Mouse (Mus musculus): ENCODE results near the gene Fgd3.

The Fgd3 gene

DNA sequence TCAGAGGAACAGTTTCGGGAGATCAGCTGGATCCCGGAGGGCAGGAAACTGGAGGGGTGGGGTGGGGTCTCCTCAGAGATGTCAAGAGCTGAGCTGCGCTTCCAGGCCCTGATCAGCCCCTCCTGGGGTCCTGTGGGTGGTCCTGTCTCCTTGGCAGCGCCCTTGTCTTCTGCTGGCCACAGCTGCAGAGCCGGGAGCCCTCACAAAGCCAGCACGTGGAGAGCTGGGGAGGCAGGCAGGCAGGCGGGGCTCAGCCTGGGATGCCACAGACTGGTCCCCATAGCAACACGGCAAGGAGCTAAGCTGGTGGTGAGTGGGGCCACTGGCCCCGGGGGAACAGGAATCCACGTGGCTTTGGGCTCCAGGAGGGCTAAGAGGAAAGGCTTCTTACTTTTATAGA, at the start of gene Fgd3:
TSS of gene Fgd3 (minus strand) at position 272 of the 400 bp plus-strand sequence.
- DNase-seq: peak in 1 of 2 experiments; percentile 43

DNA sequence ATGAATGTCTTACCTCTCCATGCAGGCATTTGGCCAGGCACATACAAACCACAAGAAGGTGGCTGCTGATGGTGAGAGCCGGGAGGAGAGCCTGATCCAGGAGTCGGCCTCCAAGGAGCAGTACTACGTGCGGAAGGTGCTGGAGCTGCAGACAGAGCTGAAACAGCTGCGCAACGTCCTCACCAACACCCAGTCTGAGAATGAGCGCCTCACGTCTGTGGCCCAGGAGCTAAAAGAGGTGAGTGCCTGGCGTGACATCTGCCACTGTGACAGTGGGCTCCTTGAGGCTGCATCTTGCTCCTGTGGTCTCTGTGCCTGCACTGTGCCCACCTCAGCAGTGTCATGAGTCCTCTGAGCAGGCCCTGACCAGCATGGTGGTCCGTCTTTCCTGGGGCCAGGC, 49.3 kb upstream of the Fgd3 start:
- no peak for DNase-seq

DNA sequence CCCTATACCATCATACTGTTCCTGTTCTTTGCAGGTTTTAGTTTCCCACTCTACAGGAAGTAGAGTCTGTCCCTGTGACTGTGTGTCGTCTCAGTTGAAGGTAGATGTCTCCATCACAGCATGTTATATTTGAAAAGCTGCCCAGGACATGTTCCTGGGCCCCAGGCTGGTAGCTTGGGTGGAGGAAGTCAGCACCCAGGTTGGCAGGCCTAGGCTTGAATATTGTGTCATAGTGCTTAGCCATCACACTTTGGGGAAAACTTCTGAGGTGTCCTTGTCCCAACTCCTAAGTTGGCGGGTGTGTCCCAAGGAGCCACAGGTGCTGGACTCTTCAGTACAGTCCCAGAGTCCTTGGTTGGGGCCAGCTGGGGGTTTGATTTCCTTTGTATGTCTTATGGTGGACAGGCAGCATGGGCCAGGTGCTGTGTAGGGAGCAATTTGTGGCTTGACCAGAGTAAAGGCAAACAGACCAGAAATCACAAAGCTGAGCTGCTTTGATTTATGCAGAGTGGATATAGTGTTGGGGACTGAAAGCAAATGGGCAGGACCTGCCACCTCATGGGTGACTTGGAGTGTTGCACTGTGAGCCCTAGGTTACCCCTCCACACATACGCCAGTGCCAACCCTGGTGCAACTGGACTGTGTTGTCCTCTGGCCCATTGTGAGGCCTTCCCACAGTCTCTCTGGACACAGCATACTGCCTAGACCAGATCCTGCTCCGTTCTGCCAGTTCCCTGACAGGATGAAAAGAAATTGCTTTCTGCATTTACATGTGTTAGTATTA, 47.7 kb upstream of the Fgd3 start:
- DNase-seq: no peak

GRCm38 (mm10) chr13:49364716-49365115, 44.6 kb upstream of the Fgd3 start:
- DNase-seq: no peak

- DNase-seq: peak; percentile 39 to 63
These were observed 42.7 kb upstream of the Fgd3 start for GRCm38 (mm10) chr13:49362804-49363203.

- DNase-seq: peak in 1 of 2 experiments; percentile 25
These were observed 42.3 kb upstream of the Fgd3 start for GRCm38 (mm10) chr13:49362364-49362763.

DNA sequence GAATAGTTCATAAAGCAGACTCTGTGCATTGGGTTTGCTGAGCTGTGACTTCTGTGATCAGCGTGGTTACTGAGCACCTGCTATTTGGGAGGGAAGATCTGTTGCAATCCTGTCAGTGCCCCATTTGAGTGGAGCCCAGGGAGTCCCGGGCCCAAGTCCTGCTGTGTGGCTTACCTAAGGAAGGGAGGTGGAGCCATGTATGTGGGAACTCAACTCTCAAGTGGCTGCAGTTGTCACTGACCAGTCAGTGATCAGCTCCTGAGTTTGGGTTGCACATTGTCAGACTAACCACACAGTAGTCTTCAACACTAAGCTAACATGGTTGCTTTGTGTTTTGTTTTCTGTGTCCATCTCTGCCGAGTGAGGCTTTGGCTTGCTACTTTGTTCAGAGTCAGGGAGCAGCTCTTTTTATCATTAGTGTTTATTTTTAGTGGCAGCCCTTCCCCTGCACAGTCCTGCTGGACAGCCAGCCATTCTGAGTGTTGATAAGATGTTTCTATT, 40.8 kb upstream of the Fgd3 start:
- DNase-seq: no peak

DNA sequence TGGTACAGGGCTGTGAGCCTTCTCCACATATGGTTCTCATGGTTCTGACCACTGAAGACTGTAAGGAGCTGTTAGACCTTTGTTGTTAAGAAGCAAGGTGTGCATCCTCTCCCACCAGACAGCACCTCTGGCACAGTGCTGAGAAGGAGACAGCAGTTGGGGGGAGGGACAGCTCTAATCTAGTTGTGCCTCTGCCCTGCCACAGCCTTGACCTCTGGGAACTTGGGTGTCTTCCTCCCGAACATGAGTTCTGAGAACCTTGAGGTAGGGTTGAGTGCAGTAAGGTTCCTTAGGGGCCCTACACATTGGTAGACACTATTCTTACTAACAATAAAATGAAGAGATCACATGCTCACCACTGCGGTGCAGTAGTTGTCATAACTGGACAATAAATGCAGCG, 38.1 kb upstream of the Fgd3 start:
- DNase-seq: no peak

- DNase-seq: no peak
These were observed 37.4 kb upstream of the Fgd3 start for GRCm38 (mm10) chr13:49357367-49358026.

GRCm38 (mm10) chr13:49356090-49356489, 36.0 kb upstream of the Fgd3 start:
- no peak for DNase-seq

DNA sequence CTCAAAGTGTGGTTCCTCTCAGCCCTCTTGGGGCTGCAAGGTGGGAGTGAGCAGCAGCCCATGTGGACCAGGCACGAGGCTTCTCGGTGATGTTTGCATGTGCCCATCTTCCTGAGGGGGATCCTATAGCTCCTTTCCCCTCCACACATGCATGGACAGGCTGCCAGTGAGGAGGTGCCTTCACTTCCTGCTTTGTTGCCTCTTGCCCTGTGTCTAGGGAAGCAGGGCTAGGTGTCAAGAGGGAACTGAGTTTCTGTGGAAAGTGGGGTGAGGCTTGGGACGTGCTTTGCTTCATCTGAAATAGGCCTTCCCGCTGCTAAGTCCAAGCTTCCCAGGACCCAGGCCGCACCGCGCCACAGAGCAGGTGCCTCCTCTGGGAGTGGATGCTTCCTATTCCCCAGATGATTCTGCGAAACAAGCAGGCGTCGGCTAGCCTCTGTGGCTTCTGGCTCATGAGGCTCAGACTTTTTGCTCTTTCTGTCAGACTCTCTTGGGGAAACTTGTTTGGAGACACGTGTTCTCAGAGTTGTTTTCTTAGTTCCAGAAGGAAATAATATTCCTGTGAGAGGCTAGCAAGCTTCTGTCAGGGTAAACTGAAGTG, 35.5 kb upstream of the Fgd3 start:
- no peak for DNase-seq

GRCm38 (mm10) chr13:49353991-49354507, 33.9 kb upstream of the Fgd3 start:
- DNase-seq: peak; percentile 53 to 58

DNA sequence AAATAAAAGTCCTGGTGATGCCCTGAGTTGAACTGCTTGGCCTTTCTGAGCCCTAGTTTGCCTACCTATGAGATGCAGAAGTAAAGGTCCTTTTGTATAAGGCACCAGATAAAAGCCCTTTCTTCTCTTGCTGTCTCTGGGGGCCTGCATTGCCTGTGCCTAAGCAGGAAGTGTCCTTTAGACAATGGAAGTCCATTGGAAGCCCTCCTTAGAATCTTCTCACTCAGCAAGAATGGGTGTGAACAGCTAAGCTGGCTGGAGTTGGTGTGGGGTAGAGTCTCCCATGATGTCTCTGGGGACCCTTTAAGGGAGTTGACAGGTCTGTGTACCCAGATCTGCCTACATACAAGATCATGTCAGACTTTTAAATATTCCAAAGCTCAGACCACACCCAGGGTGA, 33.3 kb upstream of the Fgd3 start:
- no peak for DNase-seq

GRCm38 (mm10) chr13:49352581-49353159, 32.6 kb upstream of the Fgd3 start:
- DNase-seq: no peak

DNA sequence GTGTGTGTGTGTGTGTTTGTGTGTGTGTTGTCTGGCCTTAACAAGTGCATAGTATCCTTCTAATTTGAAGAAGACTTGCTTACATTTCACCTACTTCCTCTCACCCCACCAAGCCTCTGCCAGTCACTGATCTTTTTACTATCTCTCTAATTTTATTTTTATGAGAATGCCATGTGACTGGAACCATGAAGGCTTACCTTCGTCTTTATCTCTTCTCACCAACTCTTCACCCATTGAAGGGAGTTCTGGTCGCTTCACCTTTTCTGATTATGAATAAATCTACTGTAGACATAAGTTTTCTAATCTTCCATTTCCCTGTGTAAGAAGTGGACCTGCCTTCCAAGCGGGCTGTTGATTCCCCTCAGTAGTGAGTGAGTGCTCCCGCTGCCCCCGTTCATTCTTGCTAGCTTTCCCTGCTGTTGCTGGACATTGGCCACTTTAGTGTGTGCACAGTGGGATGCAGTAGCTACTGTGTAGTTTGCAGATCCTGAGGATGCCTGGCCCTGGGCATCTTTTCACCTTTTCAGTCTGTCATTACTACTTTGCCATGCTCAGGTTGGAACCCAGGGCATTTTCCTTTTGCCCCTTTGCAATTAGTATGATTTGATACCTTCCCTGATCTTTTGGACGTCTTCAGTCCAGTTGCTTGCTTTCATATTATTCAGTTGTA, 29.9 kb upstream of the Fgd3 start:
- no peak for DNase-seq

GRCm38 (mm10) chr13:49349335-49349734, 29.2 kb upstream of the Fgd3 start:
- DNase-seq: no peak

GRCm38 (mm10) chr13:49348522-49348921, 28.4 kb upstream of the Fgd3 start:
- DNase-seq: no peak

- peak; percentile 37 to 61 for DNase-seq
These were observed 25.4 kb upstream of the Fgd3 start for GRCm38 (mm10) chr13:49345476-49345875.

DNA sequence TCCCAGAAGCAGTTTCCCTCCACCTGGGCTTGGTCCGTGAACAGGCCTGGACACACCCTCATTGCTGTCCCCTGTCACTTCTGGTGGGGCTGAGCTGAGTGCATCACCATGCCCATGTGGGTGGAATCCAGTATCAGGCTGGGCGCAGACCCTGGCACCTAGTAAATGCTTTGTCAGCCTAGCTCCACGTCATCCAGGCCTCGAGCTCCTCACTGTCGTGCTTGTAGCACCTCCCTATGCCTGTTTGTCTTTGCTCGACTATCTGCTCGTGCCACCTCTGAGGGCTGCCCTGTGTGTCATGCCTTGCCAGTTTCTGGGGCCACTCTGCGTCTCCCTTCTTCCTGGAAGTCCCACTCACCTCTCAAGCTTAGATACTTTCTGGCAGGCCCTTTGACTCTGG, 24.5 kb upstream of the Fgd3 start:
- no peak for DNase-seq

DNA sequence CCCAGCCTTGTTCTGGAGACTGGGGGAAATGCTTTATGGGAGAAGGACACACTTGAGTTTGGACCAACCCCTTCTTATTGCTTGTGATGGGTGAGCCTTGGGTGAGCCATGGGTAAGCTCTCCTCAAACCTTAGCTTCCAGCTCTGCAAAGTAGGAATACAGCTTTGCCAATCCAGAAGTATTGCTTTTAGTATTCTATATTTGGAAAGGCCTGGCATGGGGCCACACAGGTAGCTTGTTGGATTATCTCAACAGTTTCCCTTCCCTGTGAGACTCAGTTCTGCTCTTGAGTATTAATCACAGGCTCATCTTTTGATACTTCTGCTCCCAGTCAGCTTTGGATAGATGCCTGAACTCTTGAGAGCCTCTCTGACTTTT, 22.6 kb upstream of the Fgd3 start:
- no peak for DNase-seq

DNA sequence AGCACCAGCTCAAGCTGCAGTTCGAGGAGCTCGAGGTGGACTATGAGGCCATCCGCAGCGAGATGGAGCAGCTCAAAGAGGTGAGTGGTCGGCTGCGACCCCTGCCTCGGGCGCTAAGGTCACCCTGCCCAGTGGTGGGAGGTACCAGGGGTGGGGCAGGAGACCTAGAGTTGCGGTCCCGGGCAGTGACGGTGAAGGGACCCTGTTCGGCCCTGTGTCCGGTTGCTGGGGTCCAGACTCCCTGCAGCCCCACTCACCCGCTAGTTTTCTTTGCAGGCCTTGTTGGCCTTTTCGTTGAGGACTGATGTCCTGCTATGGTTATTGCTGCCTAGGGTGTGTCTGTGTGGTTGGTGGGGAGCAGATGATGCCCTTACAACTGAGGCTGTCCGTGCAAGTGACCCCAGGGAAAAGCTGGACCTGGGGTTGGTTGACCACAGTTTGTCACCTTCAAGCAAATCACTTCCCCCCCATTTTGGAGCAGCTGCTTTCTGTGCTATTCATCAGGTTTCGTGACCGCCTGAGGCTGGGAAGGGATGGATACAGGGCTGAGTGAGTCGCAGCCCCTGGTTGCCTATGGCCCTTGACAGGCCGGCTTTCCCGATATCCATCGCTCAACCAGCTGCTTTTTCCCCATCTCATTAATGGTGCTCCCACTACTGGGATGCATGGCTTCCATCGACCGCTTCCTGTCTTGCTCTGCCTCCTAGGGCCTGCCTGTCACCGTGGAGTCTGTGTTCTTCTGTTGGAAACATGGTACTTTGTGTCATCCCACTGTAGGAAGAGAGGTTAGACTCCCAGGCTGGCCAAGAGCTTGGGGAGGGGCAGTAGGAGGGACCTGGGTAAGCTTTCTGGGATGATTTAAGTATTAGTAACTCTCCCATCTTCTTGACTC, 22.0 kb upstream of the Fgd3 start:
- DNase-seq: no peak

Data from cerebellum, postnatal 25 days (tissue).